Mouse (Mus musculus): ENCODE measurements at regions not wholly inside any gene's neighbourhood (a gene's known extent, or its start where the extent isn't known, plus 50 kb on each side); places are given as distances from the start of the nearest gene placed in this dataset.
A peak's percentile ranks its signal among the peaks of the same experiment; 100 is the strongest.

DNA sequence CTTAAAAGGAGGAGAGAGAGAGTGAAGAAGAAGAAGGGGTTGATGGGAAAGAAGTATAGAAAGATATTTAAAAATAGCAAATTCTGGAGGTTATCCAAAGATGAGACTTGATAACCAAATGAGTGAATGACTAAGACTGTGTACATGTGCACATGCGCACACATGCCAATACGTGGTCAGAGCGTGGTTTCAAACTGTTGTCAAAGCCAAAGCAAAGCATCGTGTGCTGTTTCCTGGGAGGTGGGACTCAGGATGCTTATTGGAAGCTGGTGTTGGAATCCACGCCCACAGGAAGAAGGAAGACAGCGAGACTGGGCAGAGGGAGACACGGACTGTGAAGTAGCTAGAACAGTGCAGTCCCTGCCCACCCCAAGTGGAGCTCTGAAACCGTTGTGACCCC is 89.8 kb upstream of the Mafb start:
- no peak overlapping the region for H3K4me3 ChIP-seq (ENCODE audit: insufficient read depth in 1 of 2, low read depth in 1 of 2, low read length in 2 of 2, poor library complexity in 1 of 2, severe bottlenecking in 1 of 2)
- in situ Hi-C loops (cut with MboI; ENCODE audit: low sequenced_read_pairs in 2 of 2, unreplicated experiment in 2 of 2), result no loop called here
- TF ChIP-seq ZNF384 (IDR thresholded peaks at IDR 0.05; ENCODE audit: low read depth, low read length) (no peak), CHD2 (IDR thresholded peaks at IDR 0.05; ENCODE audit: low read depth, low read length) (no peak), HCFC1 (IDR thresholded peaks at IDR 0.05; ENCODE audit: borderline replicate concordance, insufficient read depth, low read length) (no peak), MAFK (IDR thresholded peaks at IDR 0.05; ENCODE audit: insufficient read depth, low read depth, low read length) (no peak), ZC3H11A (IDR thresholded peaks at IDR 0.05; ENCODE audit: borderline replicate concordance, low read depth, low read length) (no peak)
- H3K9ac ChIP-seq (ENCODE audit: insufficient read depth, low read depth, low read length, poor library complexity, severe bottlenecking), result no peak overlapping the region
- H3K4me1 ChIP-seq (ENCODE audit: control insufficient read depth in 2 of 2, insufficient read depth in 2 of 2, low read length in 2 of 2, poor library complexity in 1 of 2), result peaks cover 0 to 6% of the 10 kb centered on the region in 2 experiments; a peak in 1 of 4 replicates
- DNase-seq (ENCODE audit: low read depth, low spot score), result no peak
- no peaks in the 10 kb centered on the region for H3K36me3 ChIP-seq (ENCODE audit: control insufficient read depth, insufficient read depth, low read length, poor library complexity, severe bottlenecking)
- H3K27ac ChIP-seq (ENCODE audit: insufficient read depth, low read depth, low read length, poor library complexity, severe bottlenecking), result no peak overlapping the region
- H3K9me3 ChIP-seq (ENCODE audit: control insufficient read depth, insufficient read depth, low read depth, low read length), result no peaks in the 10 kb centered on the region

DNA sequence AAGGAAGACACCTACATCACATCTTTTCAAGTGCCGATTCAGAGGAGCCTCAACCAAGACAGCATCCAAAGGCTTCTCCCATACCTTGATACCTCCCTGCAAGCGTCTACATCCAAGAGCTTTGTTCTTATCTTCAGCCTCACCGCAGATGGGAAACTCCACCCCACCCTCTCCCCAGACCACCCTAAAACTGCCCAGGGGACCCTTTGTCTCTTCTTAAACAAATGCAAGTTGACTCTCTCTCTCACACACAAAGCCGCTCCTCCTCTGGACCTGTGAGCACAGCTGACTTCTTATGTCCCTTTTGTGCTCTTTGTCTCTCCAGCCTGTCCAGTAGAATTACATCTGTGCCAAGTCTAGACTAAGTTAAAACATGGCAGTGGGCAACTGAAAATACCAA is 104.7 kb upstream of the Mafb start:
- in situ Hi-C loops (cut with MboI; ENCODE audit: low sequenced_read_pairs in 2 of 2, unreplicated experiment in 2 of 2), result no loop called here
- TF ChIP-seq ZC3H11A (IDR thresholded peaks at IDR 0.05; ENCODE audit: borderline replicate concordance, low read depth, low read length), result no peak
- no peak for TF ChIP-seq HCFC1 (IDR thresholded peaks at IDR 0.05; ENCODE audit: borderline replicate concordance, insufficient read depth, low read length)
- no peak for TF ChIP-seq ZNF384 (IDR thresholded peaks at IDR 0.05; ENCODE audit: low read depth, low read length)
- TF ChIP-seq MAFK (IDR thresholded peaks at IDR 0.05; ENCODE audit: insufficient read depth, low read depth, low read length), result no peak
- no peak for TF ChIP-seq CHD2 (IDR thresholded peaks at IDR 0.05; ENCODE audit: low read depth, low read length)
- Histone ChIP-seq H3K9ac (ENCODE audit: insufficient read depth, low read depth, low read length, poor library complexity, severe bottlenecking) (no peak overlapping the region), H3K9me3 (ENCODE audit: control insufficient read depth, insufficient read depth, low read depth, low read length) (no peaks in the 10 kb centered on the region), H3K4me3 (ENCODE audit: insufficient read depth in 1 of 2, low read depth in 1 of 2, low read length in 2 of 2, poor library complexity in 1 of 2, severe bottlenecking in 1 of 2) (no peak overlapping the region), H3K27ac (ENCODE audit: insufficient read depth, low read depth, low read length, poor library complexity, severe bottlenecking) (no peak overlapping the region), H3K36me3 (ENCODE audit: control insufficient read depth, insufficient read depth, low read length, poor library complexity, severe bottlenecking) (no peaks in the 10 kb centered on the region), H3K4me1 (ENCODE audit: control insufficient read depth in 2 of 2, insufficient read depth in 2 of 2, low read length in 2 of 2, poor library complexity in 1 of 2) (peaks cover 2 to 3% of the 10 kb centered on the region in 2 experiments; a peak in 1 of 4 replicates)
- peak; percentile 39 for DNase-seq (ENCODE audit: low read depth, low spot score)

DNA sequence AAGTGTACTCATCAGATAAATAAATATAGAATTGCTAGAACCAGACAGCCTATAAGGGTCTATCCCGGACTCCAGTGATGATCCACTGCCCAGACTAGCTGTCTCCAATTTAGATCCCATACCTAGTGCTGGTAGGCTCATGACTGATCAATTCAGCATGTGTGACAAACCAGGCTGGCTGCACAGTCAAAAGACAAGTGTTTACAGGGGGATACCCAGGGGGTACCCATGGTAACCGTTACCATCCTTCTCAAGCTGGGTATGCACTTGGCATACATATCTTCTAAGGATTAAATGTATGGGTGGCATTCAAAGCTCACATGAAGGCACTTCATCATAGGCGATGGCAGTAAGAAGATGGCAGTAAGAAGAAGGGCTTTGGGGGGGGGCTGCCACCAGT is 109.3 kb upstream of the Mafb start:
- H3K9ac ChIP-seq (ENCODE audit: insufficient read depth, low read depth, low read length, poor library complexity, severe bottlenecking), result no peak overlapping the region
- TF ChIP-seq ZNF384 (IDR thresholded peaks at IDR 0.05; ENCODE audit: low read depth, low read length) (no peak), HCFC1 (IDR thresholded peaks at IDR 0.05; ENCODE audit: borderline replicate concordance, insufficient read depth, low read length) (no peak), ZC3H11A (IDR thresholded peaks at IDR 0.05; ENCODE audit: borderline replicate concordance, low read depth, low read length) (no peak), MAFK (IDR thresholded peaks at IDR 0.05; ENCODE audit: insufficient read depth, low read depth, low read length) (no peak), CHD2 (IDR thresholded peaks at IDR 0.05; ENCODE audit: low read depth, low read length) (no peak)
- H3K4me3 ChIP-seq (ENCODE audit: insufficient read depth in 1 of 2, low read depth in 1 of 2, low read length in 2 of 2, poor library complexity in 1 of 2, severe bottlenecking in 1 of 2), result no peak overlapping the region
- peaks cover 2% of the 10 kb centered on the region in 2 experiments; a peak in 1 of 4 replicates for H3K4me1 ChIP-seq (ENCODE audit: control insufficient read depth in 2 of 2, insufficient read depth in 2 of 2, low read length in 2 of 2, poor library complexity in 1 of 2)
- no peak overlapping the region for H3K27ac ChIP-seq (ENCODE audit: insufficient read depth, low read depth, low read length, poor library complexity, severe bottlenecking)
- DNase-seq (ENCODE audit: low read depth, low spot score), result no peak
- in situ Hi-C loops (cut with MboI; ENCODE audit: low sequenced_read_pairs in 2 of 2, unreplicated experiment in 2 of 2), result no loop called here
- no peaks in the 10 kb centered on the region for H3K9me3 ChIP-seq (ENCODE audit: control insufficient read depth, insufficient read depth, low read depth, low read length)
- no peaks in the 10 kb centered on the region for H3K36me3 ChIP-seq (ENCODE audit: control insufficient read depth, insufficient read depth, low read length, poor library complexity, severe bottlenecking)

DNA sequence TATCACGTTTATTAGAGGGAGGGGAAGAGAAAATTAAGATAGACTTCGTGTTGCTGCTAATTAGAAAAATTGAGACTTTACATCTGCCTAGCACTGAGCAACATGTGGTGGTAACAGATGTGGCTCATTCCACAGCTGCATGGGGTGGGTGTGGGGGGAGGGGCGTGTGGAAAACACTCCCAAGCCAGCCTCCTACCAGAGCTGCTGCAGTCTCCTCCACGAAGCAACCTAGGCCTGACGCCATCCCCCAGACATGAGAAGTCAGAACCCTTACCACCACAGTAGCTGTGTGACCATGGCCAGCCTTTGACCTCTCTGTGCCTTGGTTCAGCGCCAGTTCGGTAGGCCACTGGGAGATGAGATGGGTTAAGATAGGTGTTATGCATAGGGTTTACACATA is 112.4 kb upstream of the Mafb start:
- Histone ChIP-seq H3K9ac (ENCODE audit: insufficient read depth, low read depth, low read length, poor library complexity, severe bottlenecking) (no peak overlapping the region), H3K27ac (ENCODE audit: insufficient read depth, low read depth, low read length, poor library complexity, severe bottlenecking) (no peak overlapping the region), H3K4me3 (ENCODE audit: insufficient read depth in 1 of 2, low read depth in 1 of 2, low read length in 2 of 2, poor library complexity in 1 of 2, severe bottlenecking in 1 of 2) (no peak overlapping the region), H3K36me3 (ENCODE audit: control insufficient read depth, insufficient read depth, low read length, poor library complexity, severe bottlenecking) (no peaks in the 10 kb centered on the region), H3K9me3 (ENCODE audit: control insufficient read depth, insufficient read depth, low read depth, low read length) (no peaks in the 10 kb centered on the region), H3K4me1 (ENCODE audit: control insufficient read depth in 2 of 2, insufficient read depth in 2 of 2, low read length in 2 of 2, poor library complexity in 1 of 2) (no peaks in the 10 kb centered on the region)
- TF ChIP-seq ZNF384 (IDR thresholded peaks at IDR 0.05; ENCODE audit: low read depth, low read length), result no peak
- TF ChIP-seq MAFK (IDR thresholded peaks at IDR 0.05; ENCODE audit: insufficient read depth, low read depth, low read length), result no peak
- no peak for TF ChIP-seq CHD2 (IDR thresholded peaks at IDR 0.05; ENCODE audit: low read depth, low read length)
- TF ChIP-seq ZC3H11A (IDR thresholded peaks at IDR 0.05; ENCODE audit: borderline replicate concordance, low read depth, low read length), result no peak
- no peak for TF ChIP-seq HCFC1 (IDR thresholded peaks at IDR 0.05; ENCODE audit: borderline replicate concordance, insufficient read depth, low read length)
- in situ Hi-C loops (cut with MboI; ENCODE audit: low sequenced_read_pairs in 2 of 2, unreplicated experiment in 2 of 2), result no loop called here
- no peak for DNase-seq (ENCODE audit: low read depth, low spot score)

- Histone ChIP-seq H3K9ac (ENCODE audit: insufficient read depth, low read depth, low read length, poor library complexity, severe bottlenecking) (no peak overlapping the region), H3K27ac (ENCODE audit: insufficient read depth, low read depth, low read length, poor library complexity, severe bottlenecking) (no peak overlapping the region), H3K4me1 (ENCODE audit: control insufficient read depth in 2 of 2, insufficient read depth in 2 of 2, low read length in 2 of 2, poor library complexity in 1 of 2) (no peaks in the 10 kb centered on the region), H3K4me3 (ENCODE audit: insufficient read depth in 1 of 2, low read depth in 1 of 2, low read length in 2 of 2, poor library complexity in 1 of 2, severe bottlenecking in 1 of 2) (no peak overlapping the region), H3K36me3 (ENCODE audit: control insufficient read depth, insufficient read depth, low read length, poor library complexity, severe bottlenecking) (no peaks in the 10 kb centered on the region), H3K9me3 (ENCODE audit: control insufficient read depth, insufficient read depth, low read depth, low read length) (no peaks in the 10 kb centered on the region)
- in situ Hi-C loops (cut with MboI; ENCODE audit: low sequenced_read_pairs in 2 of 2, unreplicated experiment in 2 of 2), result no loop called here
- no peak for DNase-seq (ENCODE audit: low read depth, low spot score)
- TF ChIP-seq ZNF384 (IDR thresholded peaks at IDR 0.05; ENCODE audit: low read depth, low read length) (no peak), CHD2 (IDR thresholded peaks at IDR 0.05; ENCODE audit: low read depth, low read length) (no peak), ZC3H11A (IDR thresholded peaks at IDR 0.05; ENCODE audit: borderline replicate concordance, low read depth, low read length) (no peak), MAFK (IDR thresholded peaks at IDR 0.05; ENCODE audit: insufficient read depth, low read depth, low read length) (no peak), HCFC1 (IDR thresholded peaks at IDR 0.05; ENCODE audit: borderline replicate concordance, insufficient read depth, low read length) (no peak)
Observed at GRCm38 (mm10) chr2:160485097-160485496, 118.2 kb upstream of the Mafb start.
